Mouse (Mus musculus) erythroblast, adult 5-6 weeks (primary cell): ENCODE results near the gene Rab8b. TPM values are rescaled to one million over a fixed set of nuclear protein-coding genes. Genes with fewer than 3 reads are reported as not detected.
"Not testable (repeated sequence)": the region's sequence is repeated elsewhere in the genome, so short reads cannot be mapped to it uniquely, and the experiment has no call there.

ENCODE experiments used
- ATAC-seq: replicated peaks from 2 replicates; pipeline ENCODE4 v1.8.0; 2016; ENCODE audit warnings: moderate number of reproducible peaks, mild to moderate bottlenecking, moderate TSS enrichment, inconsistent platforms; ENCODE audit not compliant: poor library complexity, low FRiP score, severe bottlenecking
- total RNA-seq, 2 experiments: library from RNA; stranded (forward) in 1 of 2; stranded (reverse) in 1 of 2; fragments of 150-400 nt in 1 of 2; fragments of 200-764, 138-1000 nt in 1 of 2; gene quantifications; 2 replicates each; pipeline versions ENCODE4 v1.2.3 to v1.2.4; 2015 to 2017; ENCODE audit warnings: low replicate concordance in 2 of 2

The Rab8b gene
- total RNA-seq, 2 experiments from 2014 or later: 41.3 to 106 TPM

DNA sequence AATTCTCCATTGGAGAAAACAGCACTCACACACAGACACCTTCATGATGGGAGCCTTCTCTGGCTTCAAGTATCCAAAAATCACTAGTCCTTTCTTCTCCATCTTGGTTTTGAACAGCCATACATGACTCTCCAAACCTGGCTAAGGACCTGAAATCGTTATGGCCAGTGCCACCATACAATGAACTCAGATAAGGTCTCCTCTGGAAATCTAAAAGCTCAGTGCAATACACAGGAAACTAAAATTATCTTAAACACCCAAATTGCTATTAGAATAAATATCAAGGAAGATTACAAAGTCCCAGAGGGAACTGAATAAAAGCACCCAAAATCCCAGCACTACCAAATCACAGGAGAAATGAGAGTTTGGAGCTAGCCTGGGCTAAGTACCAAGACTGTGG lies 25.1 kb downstream of the Rab8b start:
- no peak for ATAC-seq

GRCm38 (mm10) chr9:66892456-66892855 lies 27.0 kb downstream of the Rab8b start:
- ATAC-seq: not testable (repeated sequence)

DNA sequence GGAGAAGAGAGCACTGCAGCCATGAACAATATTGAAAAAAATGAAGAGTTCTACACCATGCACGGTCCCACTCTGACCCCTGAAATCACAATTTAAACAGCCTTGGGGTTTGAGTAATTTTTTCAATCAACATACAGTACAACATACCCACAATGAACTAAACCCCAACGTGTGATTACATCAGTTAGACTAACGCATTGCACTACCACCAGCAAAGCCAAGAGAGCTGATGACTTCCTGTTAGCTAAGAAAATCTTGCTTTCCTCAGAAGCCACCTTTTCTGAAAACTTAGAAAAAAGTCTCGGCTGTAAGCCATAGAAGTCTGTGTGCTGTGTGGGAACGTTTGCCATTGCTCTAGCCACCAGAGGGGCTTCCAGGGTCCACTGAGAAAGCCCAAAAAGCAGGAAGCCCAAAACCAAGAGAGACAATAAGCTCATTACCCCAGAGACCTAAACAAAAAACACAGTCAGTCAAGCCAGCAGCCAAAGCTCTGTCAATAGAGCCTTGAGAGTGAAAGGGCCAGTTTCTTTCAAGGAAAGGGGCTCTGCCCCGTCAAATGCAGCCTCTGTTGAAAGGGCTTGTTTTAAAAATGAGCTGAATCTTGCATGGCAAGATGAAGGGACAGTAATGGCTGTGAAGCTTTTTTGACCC lies 31.4 kb downstream of the Rab8b start:
- ATAC-seq: no peak

- no peak for ATAC-seq
These were observed 32.1 kb downstream of the Rab8b start for GRCm38 (mm10) chr9:66887301-66887902.

- ATAC-seq: no peak
These were observed 32.7 kb downstream of the Rab8b start for GRCm38 (mm10) chr9:66886818-66887217.

DNA sequence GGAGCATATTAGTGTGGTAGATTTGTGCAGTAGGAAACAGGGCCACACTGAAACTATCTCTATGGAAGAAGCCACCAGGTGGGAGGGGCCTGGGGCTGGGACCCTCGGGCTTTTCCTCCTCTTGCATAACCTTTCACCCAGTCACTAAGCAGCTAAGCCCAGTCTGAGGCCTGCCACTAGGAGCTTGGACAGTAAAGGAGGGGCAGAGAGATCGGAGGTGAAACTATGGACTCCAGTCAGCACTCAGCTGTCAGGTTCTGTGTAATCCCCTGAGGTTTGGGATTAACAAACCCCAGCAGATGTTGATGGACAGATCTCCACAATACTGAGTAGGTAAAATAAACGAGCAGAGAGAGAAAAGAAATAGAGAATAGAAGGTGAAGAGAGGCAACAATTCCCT lies 33.1 kb downstream of the Rab8b start:
- no peak for ATAC-seq

GRCm38 (mm10) chr9:66884609-66885008 lies 34.9 kb downstream of the Rab8b start:
- ATAC-seq: no peak

GRCm38 (mm10) chr9:66883500-66883899 lies 36.0 kb downstream of the Rab8b start:
- ATAC-seq: no peak

DNA sequence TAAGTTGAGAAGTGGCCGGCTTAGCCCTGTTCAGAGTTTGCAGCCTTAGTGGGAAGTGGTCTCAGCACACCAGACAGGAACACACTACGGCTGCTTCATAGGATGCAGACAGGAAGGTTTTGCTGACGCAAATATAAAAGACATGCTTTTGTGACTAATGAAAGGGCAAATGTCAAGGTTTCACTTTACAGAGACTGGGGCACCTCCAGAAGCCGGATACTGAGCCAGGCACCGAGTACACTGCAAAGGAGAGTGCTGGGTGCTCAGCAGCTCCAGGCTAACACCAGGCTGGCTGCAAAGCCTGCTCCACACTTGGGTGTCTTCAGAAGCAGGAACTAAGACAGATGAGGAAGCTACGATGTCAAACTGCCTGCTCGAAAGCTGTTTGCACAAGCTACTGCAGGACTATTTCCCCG lies 37.1 kb downstream of the Rab8b start:
- no peak for ATAC-seq

DNA sequence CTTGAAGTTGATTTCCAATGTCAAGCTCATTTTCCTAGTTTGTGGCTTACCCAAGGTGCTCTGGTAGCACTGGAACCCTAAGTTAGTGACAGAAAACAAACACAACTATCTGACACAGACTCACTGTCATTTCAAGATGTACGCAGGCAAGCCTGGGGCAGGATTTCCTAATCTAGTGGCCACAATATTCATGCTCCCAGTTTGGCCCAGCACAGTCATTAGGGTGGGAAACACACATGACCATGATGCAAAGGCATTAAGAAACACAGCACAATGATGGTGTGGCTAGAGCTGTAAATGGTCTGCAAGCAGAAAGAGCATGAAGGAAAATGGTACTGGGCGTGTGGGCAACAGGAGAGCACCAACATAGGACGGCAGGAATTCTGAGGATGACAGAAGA lies 37.6 kb downstream of the Rab8b start:
- no peak for ATAC-seq

DNA sequence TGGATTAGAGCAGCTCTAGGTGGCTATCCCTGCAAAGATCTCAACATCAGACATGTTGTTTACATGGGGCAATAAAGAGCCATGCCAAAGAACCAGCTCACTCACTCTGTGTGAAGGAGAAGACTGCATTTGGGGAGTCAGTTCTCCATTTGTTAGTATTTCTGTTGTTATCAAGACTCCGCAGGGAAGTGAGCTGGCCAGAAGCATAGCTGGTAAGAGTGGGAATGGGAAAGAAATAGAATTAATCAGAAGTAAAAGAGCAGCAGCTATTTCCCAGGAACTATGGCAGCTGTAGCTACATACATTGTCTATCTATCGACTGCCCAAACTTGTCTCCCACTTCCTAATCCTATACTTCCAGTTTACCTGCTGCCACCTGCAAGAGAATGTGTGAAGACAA lies 38.7 kb downstream of the Rab8b start:
- ATAC-seq: no peak

DNA sequence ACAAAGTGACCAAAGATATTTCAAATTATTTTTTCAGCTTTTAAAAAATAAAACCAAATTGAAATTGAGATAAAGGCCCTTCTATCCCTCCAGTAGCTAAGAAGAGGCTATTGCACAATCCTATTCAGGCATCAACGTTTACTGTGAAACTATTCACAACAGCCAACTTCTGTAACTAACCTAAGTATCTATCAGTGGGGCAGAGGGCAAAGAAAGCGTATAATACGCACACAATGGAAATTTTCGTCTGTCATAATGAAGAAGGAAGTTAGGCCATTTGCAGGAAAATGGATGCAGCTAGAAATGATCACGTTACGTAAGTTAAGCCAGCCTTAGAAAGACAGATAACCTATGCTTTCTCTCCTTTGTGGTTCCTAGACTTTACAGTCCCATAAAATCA lies 40.0 kb downstream of the Rab8b start:
- ATAC-seq: no peak

- ATAC-seq: no peak
These were observed 40.6 kb downstream of the Rab8b start for GRCm38 (mm10) chr9:66878899-66879298.

GRCm38 (mm10) chr9:66876577-66876976 lies 42.9 kb downstream of the Rab8b start:
- ATAC-seq: no peak

DNA sequence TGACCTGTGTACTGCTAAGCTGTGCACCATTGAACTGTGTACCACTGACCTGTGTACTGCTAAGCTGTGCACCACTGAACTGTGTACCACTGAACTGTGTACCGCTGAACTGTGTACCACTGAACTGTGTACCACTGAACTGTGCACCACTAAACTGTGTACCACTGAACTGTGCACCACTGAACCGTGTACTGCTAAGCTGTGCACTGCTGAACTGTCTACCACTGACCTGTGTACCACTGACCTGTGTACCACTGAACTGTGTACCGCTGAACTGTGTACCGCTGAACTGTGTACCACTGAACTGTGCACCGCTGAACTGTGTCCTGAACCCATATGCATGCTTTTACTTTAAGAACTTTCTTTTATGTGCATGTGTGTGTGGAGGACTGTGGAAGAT lies 45.2 kb downstream of the Rab8b start:
- ATAC-seq: peak; percentile 52

GRCm38 (mm10) chr9:66873531-66873930 lies 46.0 kb downstream of the Rab8b start:
- no peak for ATAC-seq

DNA sequence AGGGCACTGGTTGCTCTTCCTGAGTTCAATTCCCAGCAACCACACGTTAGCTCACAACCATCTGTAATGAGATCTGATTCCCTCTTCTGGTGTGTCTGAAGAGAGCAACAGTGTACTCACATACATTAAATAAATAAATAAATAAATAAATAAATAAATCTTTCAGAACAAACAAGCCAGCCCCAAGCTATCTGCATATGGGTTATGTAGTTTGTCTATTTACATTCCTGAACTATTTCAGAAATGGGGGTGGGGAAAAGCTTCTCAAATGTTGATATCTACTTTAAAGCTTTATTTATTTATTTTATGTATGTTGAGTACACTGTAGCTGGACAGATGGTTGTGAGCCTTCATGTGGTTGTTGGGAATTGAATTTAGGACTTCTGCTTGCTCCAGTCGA lies 46.5 kb downstream of the Rab8b start:
- ATAC-seq: not testable (repeated sequence)

DNA sequence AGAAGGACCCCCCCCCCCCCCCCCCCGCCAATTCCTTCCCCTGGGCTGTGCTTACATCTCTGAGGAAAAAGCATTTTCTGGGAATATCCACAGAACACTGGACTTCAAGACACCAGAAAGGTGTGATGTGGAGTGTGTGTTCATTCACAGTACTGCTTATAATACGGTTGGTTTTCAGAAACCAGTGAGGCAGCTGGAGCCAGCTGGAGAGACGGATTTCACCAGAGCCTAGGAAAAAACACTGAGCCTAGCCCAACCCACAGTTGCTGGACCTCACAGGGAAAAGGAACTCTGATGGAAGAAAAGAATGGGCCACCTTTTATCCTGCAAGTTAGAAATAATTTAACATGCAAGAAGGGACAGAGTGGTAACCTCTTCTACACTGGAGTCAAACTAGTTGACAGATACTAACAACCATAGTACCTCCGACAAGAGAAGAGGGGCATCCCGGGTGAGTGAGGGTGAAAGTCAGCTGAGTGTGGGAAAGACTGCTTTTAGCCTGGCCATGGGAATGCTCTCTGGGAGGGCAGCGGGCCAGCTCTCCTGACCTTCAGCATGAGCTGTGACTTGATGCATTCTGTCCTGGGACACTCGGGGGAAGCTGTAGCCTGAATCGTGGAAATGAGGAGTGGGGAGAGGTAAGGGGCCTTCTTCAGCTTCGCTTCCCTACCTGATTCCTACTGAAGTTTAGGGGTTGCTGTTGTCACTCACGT lies 47.3 kb downstream of the Rab8b start:
- ATAC-seq: no peak

DNA sequence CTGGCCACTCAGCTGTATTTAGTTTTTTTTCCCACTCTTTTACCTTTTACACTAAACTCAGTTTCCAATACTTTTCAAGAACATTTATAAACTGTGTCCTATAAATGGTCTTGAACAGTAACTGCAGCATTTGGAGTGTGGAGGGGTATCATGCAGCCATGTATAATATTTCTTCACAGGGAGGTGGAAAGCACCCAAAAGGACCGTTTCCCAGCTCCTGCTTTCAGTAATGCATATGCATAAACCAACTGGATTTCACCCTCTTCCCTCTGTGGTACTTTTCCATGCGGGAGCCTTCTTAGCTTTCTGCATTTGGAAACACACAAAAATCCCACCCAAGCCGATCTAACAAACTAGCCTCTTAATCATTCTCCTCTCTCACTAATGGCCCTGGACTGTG lies 54.8 kb downstream of the Rab8b start:
- no peak for ATAC-seq

DNA sequence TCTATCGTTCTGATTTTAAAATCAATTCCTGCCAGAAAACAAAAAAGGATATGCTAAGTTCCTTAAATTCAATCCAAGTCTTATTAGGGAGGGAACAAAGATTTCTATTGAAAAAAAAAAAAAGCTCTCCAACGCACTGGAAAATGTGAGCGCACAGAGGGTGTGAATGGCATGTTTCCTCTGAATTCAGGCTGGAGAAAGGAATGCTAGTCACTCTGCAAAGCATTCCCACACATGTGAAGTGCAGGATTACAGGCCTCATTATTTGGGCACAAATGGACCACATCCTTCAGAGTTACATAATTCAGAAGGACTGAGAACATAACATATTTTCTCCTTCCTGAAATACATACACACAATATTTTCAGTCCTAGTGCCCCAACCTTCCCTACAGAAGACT lies 56.0 kb downstream of the Rab8b start:
- no peak for ATAC-seq

DNA sequence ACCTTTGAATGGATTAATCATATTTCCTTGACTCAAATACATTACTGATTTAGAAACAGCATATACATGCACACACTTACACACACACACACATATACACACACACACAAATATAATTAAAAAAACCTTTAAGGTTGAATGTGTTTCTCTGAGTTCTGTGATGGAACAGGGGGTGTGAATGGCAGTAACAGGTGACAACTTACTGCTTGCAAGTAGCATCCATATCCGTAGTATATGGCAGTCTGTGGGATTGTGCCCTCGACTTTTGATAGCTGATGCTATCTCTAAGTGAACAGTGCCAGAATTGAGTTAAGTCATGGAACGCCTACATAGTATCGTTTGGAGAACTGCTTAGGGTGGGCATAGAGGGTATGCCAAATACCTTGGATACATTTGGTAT lies 57.3 kb downstream of the Rab8b start:
- ATAC-seq: no peak
